In genomic region chr1:155126716-155127115, GRCm38 (mm10) we compare ENCODE assay signal across 27 mouse cellular contexts. TPM values are rescaled to one million over a fixed set of nuclear protein-coding genes. Genes with fewer than 3 reads are reported as not detected.
DNase-seq lines count a peak whose midpoint lies in the region; ATAC-seq lines count a peak whose summit lies in the region.
"Had no signal": no experiment of that assay in that cellular context is flagged by ENCODE, and none has a peak within 500 bp of the region (broad histone marks: within the 10 kb centered on the region; RNA-seq: fewer than 3 reads in every experiment).

No protein-coding gene starts in this region.

- no peak for ATAC-seq in heart, embryonic 11.5 days (replicated peaks; ENCODE audit: insufficient number of reproducible peaks, low FRiP score, low TSS enrichment)
- ATAC-seq: forebrain, postnatal 0 days; intestine, postnatal 0 days; midbrain, embryonic 15.5 days had no signal

- H3K36me3 ChIP-seq in heart, embryonic 11.5 days (ENCODE audit: control insufficient read depth, insufficient read depth, low read length): no peaks in the 10 kb centered on the region
- H3K36me3 ChIP-seq: forebrain, embryonic 12.5 days; liver, embryonic 15.5 days; midbrain, embryonic 15.5 days; neural tube, embryonic 15.5 days had no signal

- WGBS in heart, embryonic 11.5 days (ENCODE audit: insufficient replicate concordance): 77% methylated on average over 5 of the region's 5 CpGs

- H3K9ac ChIP-seq in heart, embryonic 11.5 days (ENCODE audit: low read depth, low read length): no peak overlapping the region
- H3K9ac ChIP-seq: embryonic facial prominence, embryonic 15.5 days; forebrain, embryonic 12.5 days; forebrain, postnatal 0 days; heart, embryonic 13.5 days; hindbrain, embryonic 14.5 days; liver, embryonic 15.5 days; lung, embryonic 14.5 days; midbrain, embryonic 15.5 days; neural tube, embryonic 15.5 days had no signal

- H3K27ac ChIP-seq in heart, embryonic 11.5 days (ENCODE audit: low read depth, low read length): no peak overlapping the region
- H3K27ac ChIP-seq: embryonic facial prominence, embryonic 15.5 days; forebrain, embryonic 12.5 days; heart, adult 2 months; heart, embryonic 13.5 days; hindbrain, embryonic 14.5 days; liver, embryonic 15.5 days; midbrain, embryonic 15.5 days; neural tube, embryonic 15.5 days had no signal

- no peak overlapping the region for H3K4me2 ChIP-seq in heart, embryonic 11.5 days
- H3K4me2 ChIP-seq: embryonic facial prominence, embryonic 15.5 days; forebrain, embryonic 12.5 days; heart, embryonic 13.5 days; hindbrain, embryonic 14.5 days; liver, embryonic 15.5 days; lung, embryonic 14.5 days; midbrain, embryonic 15.5 days; neural tube, embryonic 15.5 days had no signal

- H3K27me3 ChIP-seq in heart, embryonic 11.5 days (ENCODE audit: control insufficient read depth, insufficient read depth, low read length): no peaks in the 10 kb centered on the region
- H3K27me3 ChIP-seq: CH12.LX; embryonic facial prominence, embryonic 15.5 days; forebrain, embryonic 12.5 days; heart, embryonic 13.5 days; liver, embryonic 15.5 days; midbrain, embryonic 15.5 days; neural tube, embryonic 15.5 days had no signal

- no peak overlapping the region for H3K4me3 ChIP-seq in heart, embryonic 11.5 days (ENCODE audit: low read depth, low read length)
- H3K4me3 ChIP-seq: embryonic facial prominence, embryonic 15.5 days; forebrain, embryonic 12.5 days; heart, adult 2 months; heart, embryonic 13.5 days; liver, embryonic 15.5 days; midbrain, embryonic 15.5 days; neural tube, embryonic 15.5 days had no signal

- no peaks in the 10 kb centered on the region for H3K9me3 ChIP-seq in heart, embryonic 11.5 days (replicated peaks; ENCODE audit: control insufficient read depth, low read length)
- H3K9me3 ChIP-seq: embryonic facial prominence, embryonic 15.5 days; forebrain, embryonic 12.5 days; heart, embryonic 13.5 days; liver, embryonic 15.5 days; midbrain, embryonic 15.5 days; neural tube, embryonic 15.5 days had no signal

- no peaks in the 10 kb centered on the region for H3K4me1 ChIP-seq in heart, embryonic 11.5 days (ENCODE audit: control insufficient read depth, insufficient read depth, low read length)
- H3K4me1 ChIP-seq: forebrain, embryonic 12.5 days; liver, embryonic 15.5 days; midbrain, embryonic 15.5 days; neural tube, embryonic 15.5 days had no signal

- DNase-seq in adrenal gland, postnatal 14 days: peak; percentile 58
- no peak for DNase-seq in adrenal gland, adult 8-10 months
- peak; percentile 87 for DNase-seq in heart, adult 11 months
- peak; percentile 37 for DNase-seq in MN1 (ENCODE audit: low spot score)
- peak; percentile 41 to 45 for DNase-seq in adrenal gland, postnatal 36 days
- DNase-seq in thymus, adult 18-20 months: no peak
- DNase-seq: cerebellum, adult 11 months; cerebellum, adult 9-11 months; forebrain, postnatal 0 days; gastrocnemius, postnatal 36 days; heart, adult 2 months; kidney, adult 9 months; kidney, postnatal 10 days; lung, embryonic 14.5 days; lung, postnatal 14 days; right cerebral cortex, adult 18-20 months had no signal

RNA-seq across cellular contexts. Expression of gene Mr1, which starts 19.9 kb away (rescaled TPM):
- total RNA-seq in adrenal gland, postnatal 14 days (2021): 13.8 and 17.2 TPM in 2 replicates
- 10 to 100 TPM; 34.4 to 41.2 (median 40.1) TPM for total RNA-seq in adrenal gland, adult 8-10 months (2022)
- polyA plus RNA-seq in heart, embryonic 11.5 days (2014; fragmentation: Nextera tagmentation; extraction: Ambion mirVana): 2.3 and 3.8 TPM in 2 replicates
- total RNA-seq in adrenal gland, postnatal 36 days (2021): 10 to 100 TPM; 20.2 to 27.0 TPM
- total RNA-seq: ES-E14 had no signal

RNA-seq across cellular contexts. Expression of gene Ier5, which starts 27.3 kb away (rescaled TPM):
- 11.1 and 12.9 TPM in 2 replicates for total RNA-seq in adrenal gland, postnatal 14 days (2021)
- 10 to 100 TPM in 3 of 4 experiments, 1 to 10 TPM in 1; 7.8 to 11.9 (median 11.2) TPM for total RNA-seq in adrenal gland, adult 8-10 months (2022)
- 7.3 and 7.7 TPM in 2 replicates for polyA plus RNA-seq in heart, embryonic 11.5 days (2014; fragmentation: Nextera tagmentation; extraction: Ambion mirVana)
- 10 to 100 TPM in 1 of 2 experiments, 1 to 10 TPM in 1; 6.1 to 10.4 TPM for total RNA-seq in adrenal gland, postnatal 36 days (2021)

RNA-seq across cellular contexts. Expression of gene Stx6, which starts 31.8 kb away (rescaled TPM):
- 48.4 and 59.5 TPM in 2 replicates for total RNA-seq in adrenal gland, postnatal 14 days (2021)
- total RNA-seq in adrenal gland, adult 8-10 months (2022): 10 to 100 TPM; 51.1 to 58.4 (median 54.2) TPM
- polyA plus RNA-seq in heart, embryonic 11.5 days (2014; fragmentation: Nextera tagmentation; extraction: Ambion mirVana): 62.1 and 62.8 TPM in 2 replicates
- total RNA-seq in adrenal gland, postnatal 36 days (2021): 10 to 100 TPM; 53.6 to 57.3 TPM

Comparison
In these comparisons a context has a peak if more than half of its experiments do, and no peak if none do; other contexts are left out.
1. DNase-seq: peak in adrenal gland, postnatal 14 days (single experiment), heart, adult 11 months (single experiment), MN1 (single experiment) and adrenal gland, postnatal 36 days (2 of 2); none in adrenal gland, adult 8-10 months (single experiment) and thymus, adult 18-20 months (0 of 2).